Mouse (Mus musculus): Measurements from ENCODE around the gene Nol8. TPM values are rescaled to one million over a fixed set of nuclear protein-coding genes. Genes with fewer than 3 reads are reported as not detected.
A peak's percentile ranks its signal among the peaks of the same experiment; 100 is the strongest.

Nol8 gene
- 0.81 and 1.4 TPM in 2 replicates for polyA plus RNA-seq (2012; rRNA removed)

DNA sequence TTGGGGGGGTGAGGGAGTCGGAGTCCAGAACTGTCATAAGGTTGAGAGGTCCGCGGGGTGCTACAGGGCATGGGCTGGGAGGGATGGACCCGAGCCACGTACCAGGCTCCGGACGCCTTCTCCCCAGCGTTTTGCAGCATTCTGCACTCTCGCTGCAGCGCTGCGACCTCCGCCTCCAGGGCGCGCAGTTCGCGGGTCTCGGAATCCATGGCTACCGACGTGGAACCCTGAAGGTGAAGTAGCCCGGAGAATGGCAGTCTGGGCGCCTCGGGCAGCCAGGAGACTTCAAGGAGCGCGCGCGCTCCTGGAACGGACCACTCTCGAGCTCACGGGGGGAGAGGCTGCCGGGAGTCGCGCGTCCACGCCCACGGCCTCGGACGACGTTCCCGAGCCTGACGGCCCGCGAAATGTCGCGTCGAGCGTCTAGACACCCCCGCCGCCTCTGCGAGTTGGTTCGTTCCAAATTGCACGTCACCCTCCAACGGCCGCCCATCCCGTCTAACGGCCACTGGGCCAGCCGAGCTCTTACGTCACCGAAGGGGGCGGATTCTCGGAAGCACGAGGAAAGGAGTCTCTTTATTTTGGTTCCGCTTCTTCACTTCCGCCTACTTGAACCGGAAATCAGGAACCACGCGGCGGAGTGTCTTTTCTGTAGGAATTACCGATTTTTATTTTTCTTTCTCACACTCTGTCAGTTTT, at the start of gene Nol8, which contains the start of gene Cenpp:
Gene Nol8 (plus strand): TSS at position 598 of the 699 bp plus-strand sequence.
Gene Cenpp (minus strand): TSS at position 305 of the 699 bp plus-strand sequence.
- DNase-seq, result peak; percentile 97
- under 1% methylated on average over 68 of the region's 68 CpGs for WGBS
- Histone ChIP-seq H3K4me1 (ENCODE audit: control insufficient read depth, insufficient read depth, low read length) (peaks cover 2% of the 10 kb centered on the region; the same call in 1 of the 2 replicates), H3K4me3 (replicated peaks; ENCODE audit: extremely low read depth, low read depth, low read length) (peak within 1 kb of the TSS; percentile 78)
- TF ChIP-seq CTCF (IDR thresholded peaks at IDR 0.05; ENCODE audit: insufficient read depth, low read length), result no peak
- no peak for TF ChIP-seq POLR2A (IDR thresholded peaks at IDR 0.05; ENCODE audit: borderline replicate concordance, extremely low read depth, low read depth, low read length)

DNA sequence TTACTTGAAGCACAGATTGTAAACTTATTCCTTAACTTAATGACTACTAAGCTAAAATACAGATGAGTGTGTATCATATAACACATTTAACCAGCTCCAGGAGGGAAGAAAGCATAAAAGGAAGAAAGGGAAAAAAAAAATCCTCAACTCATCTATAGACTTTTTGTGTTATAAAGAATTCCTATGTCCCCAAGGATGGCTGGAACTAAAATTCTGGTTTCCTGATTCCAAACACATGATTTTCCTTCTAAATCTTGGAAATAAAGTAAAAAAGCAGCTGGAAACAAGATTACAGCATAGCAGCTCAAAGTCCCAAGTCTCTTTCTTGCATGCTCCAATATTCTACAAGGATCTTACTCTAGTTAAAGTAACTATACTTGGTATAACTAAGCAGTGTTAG, 49.3 kb upstream of the Nol8 start:
- TF ChIP-seq CTCF (IDR thresholded peaks at IDR 0.05; ENCODE audit: insufficient read depth, low read length) (no peak), POLR2A (IDR thresholded peaks at IDR 0.05; ENCODE audit: borderline replicate concordance, extremely low read depth, low read depth, low read length) (no peak)
- Histone ChIP-seq H3K4me3 (replicated peaks; ENCODE audit: extremely low read depth, low read depth, low read length) (no peak overlapping the region), H3K4me1 (ENCODE audit: control insufficient read depth, insufficient read depth, low read length) (no peaks in the 10 kb centered on the region)
- no peak for DNase-seq

DNA sequence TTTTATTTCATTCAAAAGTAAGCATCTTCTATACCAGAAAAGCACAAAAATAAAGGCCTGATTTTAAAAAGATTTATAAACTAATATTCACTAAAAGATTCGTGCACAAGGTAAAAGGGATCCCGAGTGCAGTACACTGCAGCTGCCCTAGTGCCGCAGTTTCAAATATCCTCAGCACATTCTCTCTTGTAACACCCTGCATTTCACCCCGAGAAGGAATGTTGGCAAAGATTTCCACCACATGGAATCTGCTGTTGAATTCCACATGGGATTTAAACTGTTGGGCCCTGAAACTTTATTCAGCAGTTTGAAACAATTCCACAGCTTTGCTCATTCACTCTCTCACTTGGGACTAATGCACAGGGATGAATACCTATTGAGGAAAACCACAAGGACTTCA, 45.2 kb upstream of the Nol8 start, which contains the start of gene Ogn:
Gene Ogn (plus strand): TSS at position 333 of the 400 bp plus-strand sequence.
- Histone ChIP-seq H3K4me3 (replicated peaks; ENCODE audit: extremely low read depth, low read depth, low read length) (peak within 1 kb of the TSS; percentile 48), H3K4me1 (ENCODE audit: control insufficient read depth, insufficient read depth, low read length) (no peaks in the 10 kb centered on the region)
- 64% methylated on average over 4 of the region's 4 CpGs for WGBS
- no peak for DNase-seq
- TF ChIP-seq POLR2A (IDR thresholded peaks at IDR 0.05; ENCODE audit: borderline replicate concordance, extremely low read depth, low read depth, low read length) (no peak), CTCF (IDR thresholded peaks at IDR 0.05; ENCODE audit: insufficient read depth, low read length) (no peak)

DNA sequence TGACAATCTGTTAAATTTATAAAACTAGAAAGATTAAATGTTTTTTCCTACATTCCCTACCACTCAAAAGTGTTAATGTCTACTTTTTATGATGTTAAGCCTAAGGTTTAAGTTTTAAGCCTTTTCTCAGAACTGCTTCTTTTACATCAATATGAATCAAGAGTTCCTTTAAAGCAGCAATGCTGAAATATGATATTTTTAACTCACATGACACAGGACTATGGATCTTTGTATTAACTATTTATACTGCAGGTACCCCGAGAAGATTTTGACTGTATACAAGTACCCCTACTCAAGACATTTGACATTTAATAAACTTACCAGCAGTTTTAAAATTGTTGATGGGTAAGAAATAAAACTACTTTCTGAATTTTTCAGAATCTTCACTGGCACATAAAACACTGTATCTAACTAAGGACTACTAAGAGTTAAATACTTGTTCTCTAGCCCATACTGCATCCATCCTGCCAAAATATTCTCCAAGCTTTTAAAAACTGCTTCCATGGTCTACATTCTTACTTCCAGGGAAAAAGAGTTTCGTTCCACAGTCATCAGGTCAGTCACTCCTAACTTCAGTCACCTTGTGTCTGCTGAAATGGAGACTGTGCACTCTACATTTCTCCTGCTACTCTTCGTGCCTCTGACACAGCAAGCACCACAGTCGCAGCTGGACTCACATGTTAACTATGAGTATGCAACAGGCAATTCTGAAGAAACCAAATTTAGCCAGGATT, 44.1 kb upstream of the Nol8 start:
- TF ChIP-seq POLR2A (IDR thresholded peaks at IDR 0.05; ENCODE audit: borderline replicate concordance, extremely low read depth, low read depth, low read length) (no peak), CTCF (IDR thresholded peaks at IDR 0.05; ENCODE audit: insufficient read depth, low read length) (no peak)
- Histone ChIP-seq H3K4me3 (replicated peaks; ENCODE audit: extremely low read depth, low read depth, low read length) (peak overlapping the region; percentile 48), H3K4me1 (ENCODE audit: control insufficient read depth, insufficient read depth, low read length) (no peaks in the 10 kb centered on the region)
- 69% methylated on average over 4 of the region's 4 CpGs for WGBS
- DNase-seq, result no peak

DNA sequence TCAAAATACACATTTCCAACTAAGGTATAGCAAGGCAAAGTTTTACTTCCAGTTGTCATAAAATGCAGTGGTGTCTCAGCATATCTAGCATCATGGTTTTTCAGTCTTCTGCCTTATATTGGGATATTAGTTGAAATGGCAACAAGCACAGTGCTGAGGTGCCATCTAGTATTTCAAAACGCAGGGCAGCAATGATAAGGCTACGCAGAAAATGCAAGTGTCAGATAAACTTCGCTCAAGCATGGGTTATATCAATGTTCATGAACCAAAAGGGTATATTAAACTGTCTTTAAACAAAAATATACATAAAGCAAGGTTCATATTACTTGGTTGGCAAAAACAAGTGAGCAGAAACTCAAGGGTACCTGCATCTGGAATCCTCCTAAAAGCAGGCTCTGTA, 35.9 kb upstream of the Nol8 start:
- 81% methylated on average over 3 of the region's 3 CpGs for WGBS
- Histone ChIP-seq H3K4me3 (replicated peaks; ENCODE audit: extremely low read depth, low read depth, low read length) (no peak overlapping the region), H3K4me1 (ENCODE audit: control insufficient read depth, insufficient read depth, low read length) (no peaks in the 10 kb centered on the region)
- no peak for DNase-seq
- no peak for TF ChIP-seq CTCF (IDR thresholded peaks at IDR 0.05; ENCODE audit: insufficient read depth, low read length)
- TF ChIP-seq POLR2A (IDR thresholded peaks at IDR 0.05; ENCODE audit: borderline replicate concordance, extremely low read depth, low read depth, low read length), result no peak

DNA sequence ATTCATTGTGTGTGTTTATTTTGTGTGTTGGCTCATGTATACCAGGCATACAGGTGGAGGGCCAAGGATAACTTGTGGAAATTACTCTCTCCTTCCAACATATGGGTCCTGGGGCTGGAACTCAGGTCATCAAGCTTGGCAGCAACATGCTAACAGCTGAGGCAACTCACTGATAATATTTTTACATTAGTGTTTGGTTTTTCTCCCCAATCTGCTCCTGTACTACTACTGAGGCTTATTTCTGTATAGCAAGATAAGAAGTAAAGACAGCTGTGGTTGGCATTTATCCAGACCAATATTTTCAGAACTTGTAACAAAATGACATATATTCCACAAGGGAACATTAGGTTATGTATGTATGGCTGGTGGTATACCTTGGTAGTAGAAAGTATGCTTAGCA, 34.5 kb upstream of the Nol8 start:
- DNase-seq, result no peak
- H3K4me3 ChIP-seq (replicated peaks; ENCODE audit: extremely low read depth, low read depth, low read length), result no peak overlapping the region
- H3K4me1 ChIP-seq (ENCODE audit: control insufficient read depth, insufficient read depth, low read length), result no peaks in the 10 kb centered on the region
- TF ChIP-seq POLR2A (IDR thresholded peaks at IDR 0.05; ENCODE audit: borderline replicate concordance, extremely low read depth, low read depth, low read length), result no peak
- TF ChIP-seq CTCF (IDR thresholded peaks at IDR 0.05; ENCODE audit: insufficient read depth, low read length), result no peak

DNA sequence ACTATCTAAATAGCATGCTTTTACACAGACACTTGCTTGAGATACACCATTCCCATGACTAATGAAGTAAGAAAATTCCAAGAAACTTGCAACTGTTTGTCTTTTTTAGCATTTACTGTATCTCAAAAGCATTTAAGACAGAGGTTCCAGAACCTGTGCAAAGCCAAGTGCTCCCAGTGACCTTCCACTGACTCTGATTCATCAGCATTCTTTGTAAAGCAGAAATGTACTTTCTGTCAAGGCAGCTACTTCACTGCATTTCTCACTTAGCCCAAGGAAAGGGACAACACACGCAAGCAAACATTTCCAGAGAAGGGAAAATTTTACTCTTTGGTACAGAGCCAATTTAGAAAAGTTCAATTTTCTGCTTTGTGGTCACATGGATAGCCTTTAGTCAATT, 29.7 kb upstream of the Nol8 start:
- H3K4me1 ChIP-seq (ENCODE audit: control insufficient read depth, insufficient read depth, low read length), result no peaks in the 10 kb centered on the region
- 69% methylated on average over 1 of the region's 1 CpGs for WGBS
- DNase-seq, result no peak
- H3K4me3 ChIP-seq (replicated peaks; ENCODE audit: extremely low read depth, low read depth, low read length), result no peak overlapping the region
- TF ChIP-seq POLR2A (IDR thresholded peaks at IDR 0.05; ENCODE audit: borderline replicate concordance, extremely low read depth, low read depth, low read length) (no peak), CTCF (IDR thresholded peaks at IDR 0.05; ENCODE audit: insufficient read depth, low read length) (no peak)

DNA sequence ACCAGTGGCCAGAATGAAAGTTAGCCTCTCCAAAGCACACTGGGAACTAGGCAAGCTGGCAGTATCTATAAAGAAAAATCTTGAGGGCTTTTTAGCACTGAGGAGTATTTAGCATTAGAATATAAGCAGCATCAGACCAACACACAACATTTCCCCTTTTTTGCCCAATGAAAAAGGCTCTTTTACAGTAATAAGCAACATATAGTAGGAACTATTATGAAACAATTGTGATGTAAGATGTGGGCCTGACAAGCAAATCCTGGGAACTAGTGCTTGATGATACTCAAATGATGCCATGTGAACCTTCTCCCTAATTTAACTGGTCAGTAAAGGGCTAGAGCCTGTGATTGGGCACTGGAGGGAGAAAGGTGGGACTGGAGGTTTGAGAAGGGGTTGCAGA, 24.7 kb upstream of the Nol8 start:
- no peaks in the 10 kb centered on the region for H3K4me1 ChIP-seq (ENCODE audit: control insufficient read depth, insufficient read depth, low read length)
- no peak for DNase-seq
- TF ChIP-seq POLR2A (IDR thresholded peaks at IDR 0.05; ENCODE audit: borderline replicate concordance, extremely low read depth, low read depth, low read length) (no peak), CTCF (IDR thresholded peaks at IDR 0.05; ENCODE audit: insufficient read depth, low read length) (no peak)

DNA sequence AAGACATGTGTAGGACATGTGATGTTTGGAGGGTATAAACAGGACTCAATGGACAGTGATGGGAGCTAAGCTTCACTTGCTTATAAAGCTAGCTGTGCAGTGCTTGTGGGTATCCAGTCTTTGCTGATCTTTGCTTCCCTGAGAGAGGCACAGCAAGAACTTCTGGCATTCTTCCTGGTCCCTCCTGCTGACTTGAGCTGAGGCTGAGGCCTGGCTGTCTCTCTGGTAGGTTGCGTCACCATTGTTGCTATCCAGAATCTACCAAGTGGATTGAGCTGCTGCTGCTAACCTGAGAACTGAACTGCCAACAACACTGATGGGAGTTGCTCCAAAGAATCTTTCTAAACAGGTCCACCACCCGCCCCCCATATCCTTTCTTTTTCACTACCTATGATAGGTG, 23.8 kb upstream of the Nol8 start:
- no peaks in the 10 kb centered on the region for H3K4me1 ChIP-seq (ENCODE audit: control insufficient read depth, insufficient read depth, low read length)
- no peak overlapping the region for H3K4me3 ChIP-seq (replicated peaks; ENCODE audit: extremely low read depth, low read depth, low read length)
- WGBS, result 83% methylated on average over 2 of the region's 2 CpGs
- TF ChIP-seq POLR2A (IDR thresholded peaks at IDR 0.05; ENCODE audit: borderline replicate concordance, extremely low read depth, low read depth, low read length), result no peak
- TF ChIP-seq CTCF (IDR thresholded peaks at IDR 0.05; ENCODE audit: insufficient read depth, low read length), result no peak
- DNase-seq, result no peak

More for the DNA sequence above, 24.7 kb upstream of the Nol8 start:
- no peak overlapping the region for H3K4me3 ChIP-seq (replicated peaks; ENCODE audit: extremely low read depth, low read depth, low read length)

DNA sequence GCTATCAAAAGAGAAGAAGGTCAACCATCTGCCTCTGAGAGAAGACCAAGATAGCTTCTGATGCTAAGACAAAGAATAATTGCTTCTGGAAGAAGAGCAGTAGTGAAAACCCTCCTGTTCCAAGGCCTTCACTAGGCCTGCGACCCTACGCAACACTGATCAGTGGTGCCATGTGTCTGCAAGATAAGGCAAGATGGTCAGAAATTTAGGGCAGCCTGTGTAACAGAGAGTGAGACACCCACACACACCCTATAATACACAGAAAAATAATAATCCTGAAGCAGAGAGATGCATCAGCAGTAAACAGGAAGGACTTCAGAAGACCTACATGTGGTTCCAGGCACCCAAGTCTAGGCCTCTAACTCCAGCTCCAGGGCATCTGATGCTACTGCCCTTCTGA, 12.9 kb upstream of the Nol8 start:
- Histone ChIP-seq H3K4me3 (replicated peaks; ENCODE audit: extremely low read depth, low read depth, low read length) (no peak overlapping the region), H3K4me1 (ENCODE audit: control insufficient read depth, insufficient read depth, low read length) (peaks cover 2% of the 10 kb centered on the region)
- TF ChIP-seq CTCF (IDR thresholded peaks at IDR 0.05; ENCODE audit: insufficient read depth, low read length) (no peak), POLR2A (IDR thresholded peaks at IDR 0.05; ENCODE audit: borderline replicate concordance, extremely low read depth, low read depth, low read length) (no peak)
- DNase-seq, result no peak
- 96% methylated on average over 2 of the region's 2 CpGs for WGBS
